Comparison of ENCODE assay signal across 10 mouse cellular contexts in the genomic region with DNA sequence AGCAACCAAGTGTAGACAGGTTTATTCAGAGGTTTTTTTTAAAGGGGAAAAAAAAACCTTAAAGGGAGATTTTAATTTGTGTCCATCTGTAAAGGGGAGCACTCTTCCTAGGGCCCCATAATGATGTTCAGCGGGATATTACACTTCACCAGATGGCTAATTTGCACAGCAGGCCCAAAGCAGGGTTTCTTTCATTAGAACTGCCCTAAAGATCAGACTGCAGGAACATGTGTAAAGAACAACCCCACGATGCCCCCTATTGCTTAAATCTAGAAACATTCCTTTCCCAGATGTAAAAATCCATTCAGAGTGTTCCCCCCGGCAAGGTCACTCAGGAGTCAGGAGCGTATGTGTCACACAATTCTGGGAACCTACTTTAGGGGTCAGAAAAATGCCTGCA.
DNase-seq lines count a peak whose midpoint lies in the region; ATAC-seq and TF ChIP-seq lines count a peak whose summit lies in the region.
"Had no signal": no experiment of that assay in that cellular context is flagged by ENCODE, and none has a peak within 500 bp of the region (broad histone marks: within the 10 kb centered on the region; RNA-seq: fewer than 3 reads in every experiment).

No protein-coding gene starts in this region.

- no peaks in the 10 kb centered on the region for H3K27me3 ChIP-seq in kidney, postnatal 0 days (ENCODE audit: insufficient read depth, low read length)
- no peaks in the 10 kb centered on the region for H3K27me3 ChIP-seq in kidney, embryonic 15.5 days
- no peaks in the 10 kb centered on the region for H3K27me3 ChIP-seq in forebrain, embryonic 16.5 days (replicated peaks; ENCODE audit: control insufficient read depth, insufficient read depth, low read length)
- H3K27me3 ChIP-seq in heart, embryonic 11.5 days (ENCODE audit: control insufficient read depth, insufficient read depth, low read length), result no peaks in the 10 kb centered on the region
- H3K27me3 ChIP-seq: liver, embryonic 13.5 days; stomach, embryonic 15.5 days had no signal

- H3K9ac ChIP-seq in kidney, postnatal 0 days (ENCODE audit: low read depth, low read length), result no peak overlapping the region
- no peak overlapping the region for H3K9ac ChIP-seq in kidney, embryonic 15.5 days
- no peak overlapping the region for H3K9ac ChIP-seq in forebrain, embryonic 16.5 days (replicated peaks; ENCODE audit: low read depth, low read length)
- no peak overlapping the region for H3K9ac ChIP-seq in heart, embryonic 11.5 days (ENCODE audit: low read depth, low read length)
- H3K9ac ChIP-seq: liver, embryonic 13.5 days; stomach, embryonic 15.5 days had no signal

- 0 out of 2 replicates have a peak, but pooled peaks cover 3% of the 10 kb centered on the region for H3K4me1 ChIP-seq in kidney, postnatal 0 days (replicated peaks; ENCODE audit: insufficient read depth, low read length)
- peaks cover 3% of the 10 kb centered on the region; the same call in 1 of the 2 replicates for H3K4me1 ChIP-seq in kidney, embryonic 15.5 days
- H3K4me1 ChIP-seq in forebrain, embryonic 16.5 days (replicated peaks; ENCODE audit: control insufficient read depth, insufficient read depth, low read length), result peaks cover 8% of the 10 kb centered on the region
- no peaks in the 10 kb centered on the region for H3K4me1 ChIP-seq in heart, embryonic 11.5 days (ENCODE audit: control insufficient read depth, insufficient read depth, low read length)
- H3K4me1 ChIP-seq: liver, embryonic 13.5 days; stomach, embryonic 15.5 days had no signal

- WGBS in kidney, postnatal 0 days, result 35% methylated on average over 4 of the region's 4 CpGs
- 33% methylated on average over 4 of the region's 4 CpGs for WGBS in kidney, embryonic 15.5 days
- 8% methylated on average over 4 of the region's 4 CpGs for WGBS in forebrain, embryonic 16.5 days
- 45% methylated on average over 4 of the region's 4 CpGs for WGBS in heart, embryonic 11.5 days (ENCODE audit: insufficient replicate concordance)

- no peak overlapping the region for H3K4me2 ChIP-seq in kidney, postnatal 0 days (ENCODE audit: low read length)
- H3K4me2 ChIP-seq in kidney, embryonic 15.5 days, result no peak overlapping the region
- no peak overlapping the region for H3K4me2 ChIP-seq in forebrain, embryonic 16.5 days (ENCODE audit: low read length)
- H3K4me2 ChIP-seq in heart, embryonic 11.5 days, result no peak overlapping the region
- H3K4me2 ChIP-seq: liver, embryonic 13.5 days; stomach, embryonic 15.5 days had no signal

- no peak overlapping the region for H3K4me3 ChIP-seq in kidney, postnatal 0 days (replicated peaks; ENCODE audit: low read depth, low read length)
- H3K4me3 ChIP-seq in kidney, embryonic 15.5 days (replicated peaks), result no peak overlapping the region
- H3K4me3 ChIP-seq in forebrain, embryonic 16.5 days (replicated peaks; ENCODE audit: low read length), result no peak overlapping the region
- H3K4me3 ChIP-seq in heart, embryonic 11.5 days (ENCODE audit: low read depth, low read length), result no peak overlapping the region
- H3K4me3 ChIP-seq: liver, embryonic 13.5 days; stomach, embryonic 15.5 days had no signal

- no peak for ATAC-seq in kidney, postnatal 0 days (replicated peaks; ENCODE audit: low FRiP score, low read depth)
- ATAC-seq in kidney, embryonic 15.5 days (replicated peaks; ENCODE audit: low FRiP score), result no peak
- peak; percentile 70; the same call in 1 of the 2 replicates for ATAC-seq in forebrain, embryonic 16.5 days
- ATAC-seq in heart, embryonic 11.5 days (replicated peaks; ENCODE audit: insufficient number of reproducible peaks, low FRiP score, low TSS enrichment), result no peak

- DNase-seq in kidney, postnatal 0 days (ENCODE audit: low spot score), result peak; percentile 41
- peak; percentile 28 to 43 for DNase-seq in adrenal gland, postnatal 36 days
- DNase-seq in mesoderm, embryonic 11.5 days (ENCODE audit: low read depth, low spot score), result peak; percentile 62
- DNase-seq in c-Kit-positive CD71-positive TER-119-positive erythroid progenitor cells, embryonic 14.5 days (ENCODE audit: low spot score), result no peak
- DNase-seq in ovary, postnatal 14 days (ENCODE audit: low spot score), result no peak
- DNase-seq: liver, embryonic 13.5 days had no signal

- no peaks in the 10 kb centered on the region for H3K9me3 ChIP-seq in kidney, postnatal 0 days (replicated peaks; ENCODE audit: low read length)
- H3K9me3 ChIP-seq in kidney, embryonic 15.5 days (replicated peaks), result no peaks in the 10 kb centered on the region
- H3K9me3 ChIP-seq in forebrain, embryonic 16.5 days (ENCODE audit: control insufficient read depth, low read length), result no peaks in the 10 kb centered on the region
- no peaks in the 10 kb centered on the region for H3K9me3 ChIP-seq in heart, embryonic 11.5 days (replicated peaks; ENCODE audit: control insufficient read depth, low read length)
- H3K9me3 ChIP-seq: liver, embryonic 13.5 days; stomach, embryonic 15.5 days had no signal

- H3K36me3 ChIP-seq in kidney, postnatal 0 days (ENCODE audit: insufficient read depth, low read length), result no peaks in the 10 kb centered on the region
- no peaks in the 10 kb centered on the region for H3K36me3 ChIP-seq in kidney, embryonic 15.5 days
- no peaks in the 10 kb centered on the region for H3K36me3 ChIP-seq in forebrain, embryonic 16.5 days (ENCODE audit: control insufficient read depth, insufficient read depth)
- no peaks in the 10 kb centered on the region for H3K36me3 ChIP-seq in heart, embryonic 11.5 days (ENCODE audit: control insufficient read depth, insufficient read depth, low read length)
- H3K36me3 ChIP-seq: liver, embryonic 13.5 days; stomach, embryonic 15.5 days had no signal

- peak; percentile 30; the same call in 1 of the 2 replicates for TF ChIP-seq CTCF in kidney, postnatal 0 days (IDR thresholded peaks at IDR 0.05; ENCODE audit: low read depth)

- H3K27ac ChIP-seq in kidney, postnatal 0 days, result no peak overlapping the region
- H3K27ac ChIP-seq in kidney, embryonic 15.5 days, result no peak overlapping the region
- H3K27ac ChIP-seq in forebrain, embryonic 16.5 days (ENCODE audit: low read length), result no peak overlapping the region
- no peak overlapping the region for H3K27ac ChIP-seq in heart, embryonic 11.5 days (ENCODE audit: low read depth, low read length)
- H3K27ac ChIP-seq: liver, embryonic 13.5 days; stomach, embryonic 15.5 days had no signal

Comparison
In these comparisons a context has a peak if more than half of its experiments do, and no peak if none do; other contexts are left out.
1. DNase-seq: peak in kidney, postnatal 0 days (single experiment), adrenal gland, postnatal 36 days (2 of 2) and mesoderm, embryonic 11.5 days (single experiment); none in c-Kit-positive CD71-positive TER-119-positive erythroid progenitor cells, embryonic 14.5 days (single experiment) and ovary, postnatal 14 days (single experiment).